Mouse (Mus musculus): ENCODE results near the gene Ptprg.
"Not testable (repeated sequence)": the region's sequence is repeated elsewhere in the genome, so short reads cannot be mapped to it uniquely, and the experiment has no call there.

The Ptprg gene

GRCm38 (mm10) chr14:11762995-11763394 lies 209.7 kb downstream of the Ptprg start:
- no peak for DNase-seq

GRCm38 (mm10) chr14:11772736-11773135 lies 219.4 kb downstream of the Ptprg start:
- DNase-seq, result no peak

GRCm38 (mm10) chr14:11774476-11775037 lies 221.2 kb downstream of the Ptprg start:
- DNase-seq, result no peak

- peak; percentile 27 for DNase-seq
These were observed 221.9 kb downstream of the Ptprg start for GRCm38 (mm10) chr14:11775204-11775603.

GRCm38 (mm10) chr14:11775951-11776495 lies 222.7 kb downstream of the Ptprg start:
- no peak for DNase-seq

- DNase-seq, result no peak
These were observed 223.2 kb downstream of the Ptprg start for GRCm38 (mm10) chr14:11776566-11776965.

GRCm38 (mm10) chr14:11791190-11791589 lies 237.9 kb downstream of the Ptprg start:
- DNase-seq, result no peak

- no peak for DNase-seq
These were observed 240.5 kb downstream of the Ptprg start for GRCm38 (mm10) chr14:11793847-11794246.

GRCm38 (mm10) chr14:11802355-11803035 lies 249.2 kb downstream of the Ptprg start:
- no peak for DNase-seq

GRCm38 (mm10) chr14:11806674-11807073 lies 253.3 kb downstream of the Ptprg start:
- DNase-seq, result no peak

GRCm38 (mm10) chr14:11807465-11807864 lies 254.1 kb downstream of the Ptprg start:
- DNase-seq, result no peak

GRCm38 (mm10) chr14:11811142-11811761 lies 257.9 kb downstream of the Ptprg start:
- no peak for DNase-seq

GRCm38 (mm10) chr14:11812291-11812690 lies 259.0 kb downstream of the Ptprg start:
- DNase-seq, result no peak

- not testable (repeated sequence) for DNase-seq
These were observed 261.5 kb downstream of the Ptprg start for GRCm38 (mm10) chr14:11814811-11815210.

- no peak for DNase-seq
These were observed 263.9 kb downstream of the Ptprg start for GRCm38 (mm10) chr14:11817236-11817635.

- no peak for DNase-seq
These were observed 264.7 kb downstream of the Ptprg start for GRCm38 (mm10) chr14:11818054-11818453.

- DNase-seq, result no peak
These were observed 265.4 kb downstream of the Ptprg start for GRCm38 (mm10) chr14:11818721-11819120.

GRCm38 (mm10) chr14:11819326-11819725 lies 266.0 kb downstream of the Ptprg start:
- no peak for DNase-seq

- DNase-seq, result peak; percentile 53
These were observed 269.7 kb downstream of the Ptprg start for GRCm38 (mm10) chr14:11822830-11823700.

- DNase-seq, result no peak
These were observed 270.4 kb downstream of the Ptprg start for GRCm38 (mm10) chr14:11823701-11824095.

- DNase-seq, result no peak
These were observed 271.6 kb downstream of the Ptprg start for GRCm38 (mm10) chr14:11824915-11825314.

GRCm38 (mm10) chr14:11825551-11825950 lies 272.2 kb downstream of the Ptprg start:
- peak; percentile 29 for DNase-seq

GRCm38 (mm10) chr14:11828086-11828485 lies 274.8 kb downstream of the Ptprg start:
- DNase-seq, result no peak
